Mouse (Mus musculus) hindbrain, embryonic 15.5 days (tissue): ENCODE data around the gene Dusp3. TPM values are rescaled to one million over a fixed set of nuclear protein-coding genes. Genes with fewer than 3 reads are reported as not detected.
A peak's percentile ranks its signal among the peaks of the same experiment; 100 is the strongest.

ENCODE experiments used
- ATAC-seq: fragments of 200-750 bp; cut with Nextera tagmentation; 2 replicates; pipeline ENCODE4 v1.8.0; 2017; ENCODE audit warnings: low read depth, moderate number of reproducible peaks, moderate TSS enrichment; ENCODE audit not compliant: low FRiP score
- H3K27ac ChIP-seq: fragments of 300-500 bp; sonication (generic); replicated peaks from 2 replicates; pipeline ENCODE4 v1.5.1; 2015; ENCODE audit warnings: mild to moderate bottlenecking, inconsistent platforms
- H3K27me3 ChIP-seq: fragments of 300-500 bp; sonication (generic); 2 replicates; pipeline ENCODE4 v1.6.1; 2015; ENCODE audit warnings: control low read depth, inconsistent platforms
- H3K36me3 ChIP-seq: fragments of 300-500 bp; sonication (generic); 2 replicates; pipeline ENCODE4 v1.6.1; 2015; ENCODE audit warnings: control low read depth, inconsistent platforms
- H3K4me1 ChIP-seq: fragments of 300-500 bp; sonication (generic); replicated peaks from 2 replicates; pipeline ENCODE4 v1.6.1; 2015; ENCODE audit warnings: control low read depth, inconsistent platforms
- H3K4me2 ChIP-seq: fragments of 300-500 bp; sonication (generic); 2 replicates; pipeline ENCODE4 v1.6.1; 2015; ENCODE audit warnings: moderate library complexity, mild to moderate bottlenecking, inconsistent platforms
- H3K4me3 ChIP-seq: fragments of 300-500 bp; sonication (generic); 2 replicates; pipeline ENCODE4 v1.5.1; 2015; ENCODE audit warnings: mild to moderate bottlenecking, inconsistent platforms
- H3K9ac ChIP-seq: fragments of 300-500 bp; sonication (generic); 2 replicates; pipeline ENCODE4 v1.6.1; 2015; ENCODE audit warnings: inconsistent platforms
- H3K9me3 ChIP-seq: fragments of 300-500 bp; sonication (generic); 2 replicates; pipeline ENCODE4 v1.6.1; 2016; ENCODE audit warnings: control low read depth, inconsistent platforms
- WGBS: fragments of 180-500 bp; shearing (Covaris S2); methylation state at CpG from one replicate; pipeline ENCODE4 v1.1.7; 2015; 5-methylcytosine and 5-hydroxymethylcytosine counted together
- polyA plus RNA-seq: library from polyadenylated mRNA; unstranded; fragments of >200 nt; fragmentation: Nextera tagmentation; extraction: Ambion mirVana; gene quantifications from 2 replicates; pipeline ENCODE4 v1.2.1, GENCODE M21; 2015

Dusp3 gene
- polyA plus RNA-seq, 1 experiment from 2014 or later: 25.9 TPM

- H3K36me3 ChIP-seq: no peaks in the 10 kb centered on the region
- H3K4me3 ChIP-seq: no peak overlapping the region
- H3K9me3 ChIP-seq: no peaks in the 10 kb centered on the region
- no peak for ATAC-seq
- 80% methylated on average over 3 of the region's 3 CpGs for WGBS
- H3K4me2 ChIP-seq: no peak overlapping the region
- peaks cover 4% of the 10 kb centered on the region for H3K4me1 ChIP-seq
- H3K27me3 ChIP-seq: no peaks in the 10 kb centered on the region; the same call in 1 of the 2 replicates
- H3K27ac ChIP-seq: no peak overlapping the region
- no peak overlapping the region for H3K9ac ChIP-seq
These were observed 14.7 kb downstream of the Dusp3 start for GRCm38 (mm10) chr11:101972097-101972496.

GRCm38 (mm10) chr11:101971410-101971809 lies 15.4 kb downstream of the Dusp3 start:
- 49% methylated on average over 3 of the region's 3 CpGs for WGBS

GRCm38 (mm10) chr11:101969835-101970234 lies 17.0 kb downstream of the Dusp3 start:
- no peaks in the 10 kb centered on the region for H3K9me3 ChIP-seq
- ATAC-seq: no peak
- H3K27me3 ChIP-seq: peaks cover 15% of the 10 kb centered on the region
- WGBS: 83% methylated on average over 13 of the region's 13 CpGs
- no peak overlapping the region for H3K9ac ChIP-seq
- no peak overlapping the region for H3K4me3 ChIP-seq
- no peak overlapping the region for H3K4me2 ChIP-seq
- H3K4me1 ChIP-seq: peaks cover 4% of the 10 kb centered on the region
- H3K27ac ChIP-seq: no peak overlapping the region
- no peaks in the 10 kb centered on the region for H3K36me3 ChIP-seq

More at GRCm38 (mm10) chr11:101971410-101971809, 15.4 kb downstream of the Dusp3 start:
- no peaks in the 10 kb centered on the region for H3K36me3 ChIP-seq
- no peak overlapping the region for H3K4me2 ChIP-seq
- no peaks in the 10 kb centered on the region; the same call in 1 of the 2 replicates for H3K27me3 ChIP-seq
- H3K27ac ChIP-seq: no peak overlapping the region
- H3K4me1 ChIP-seq: peaks cover 4% of the 10 kb centered on the region
- H3K9ac ChIP-seq: no peak overlapping the region
- H3K4me3 ChIP-seq: no peak overlapping the region
- no peak for ATAC-seq
- H3K9me3 ChIP-seq: no peaks in the 10 kb centered on the region

GRCm38 (mm10) chr11:101968791-101969190 lies 18.0 kb downstream of the Dusp3 start:
- H3K4me3 ChIP-seq: no peak overlapping the region
- peaks cover 13% of the 10 kb centered on the region for H3K4me1 ChIP-seq
- WGBS: 0% methylated on average over 5 of the region's 5 CpGs

GRCm38 (mm10) chr11:101968311-101968710 lies 18.5 kb downstream of the Dusp3 start:
- Histone ChIP-seq H3K4me1 (peaks cover 18% of the 10 kb centered on the region), H3K4me3 (no peak overlapping the region), H3K4me2 (no peak overlapping the region), H3K36me3 (no peaks in the 10 kb centered on the region), H3K9me3 (no peaks in the 10 kb centered on the region), H3K27me3 (peaks cover 29% of the 10 kb centered on the region), H3K27ac (no peak overlapping the region), H3K9ac (no peak overlapping the region)
- WGBS: 13% methylated on average over 7 of the region's 7 CpGs
- no peak for ATAC-seq

More at GRCm38 (mm10) chr11:101968791-101969190, 18.0 kb downstream of the Dusp3 start:
- Histone ChIP-seq H3K27ac (no peak overlapping the region), H3K4me2 (no peak overlapping the region), H3K36me3 (no peaks in the 10 kb centered on the region), H3K27me3 (peaks cover 25% of the 10 kb centered on the region), H3K9ac (no peak overlapping the region), H3K9me3 (no peaks in the 10 kb centered on the region)
- ATAC-seq: peak; percentile 64; the same call in 1 of the 2 replicates

- no peak within 1 kb of the TSS for H3K4me2 ChIP-seq
- WGBS: 17% methylated on average over 10 of the region's 10 CpGs
- no peaks in the 10 kb centered on the region for H3K9me3 ChIP-seq
- ATAC-seq: 0 out of 2 replicates have a peak, but pooled peaks have one; percentile 13
- H3K9ac ChIP-seq: no peak within 1 kb of the TSS
- H3K4me1 ChIP-seq: peaks cover 26% of the 10 kb centered on the region
- peaks cover 37% of the 10 kb centered on the region for H3K27me3 ChIP-seq
- H3K36me3 ChIP-seq: no peaks in the 10 kb centered on the region
- no peak within 1 kb of the TSS for H3K27ac ChIP-seq
- no peak within 1 kb of the TSS for H3K4me3 ChIP-seq
These were observed 19.7 kb downstream of the Dusp3 start, which contains the start of gene Sost for GRCm38 (mm10) chr11:101966965-101967614. Sost (minus strand) TSS chr11:101967015.

- no peak overlapping the region for H3K9ac ChIP-seq
- WGBS: 11% methylated on average over 2 of the region's 2 CpGs
- H3K4me2 ChIP-seq: no peak overlapping the region
- no peak overlapping the region for H3K4me3 ChIP-seq
- no peaks in the 10 kb centered on the region for H3K9me3 ChIP-seq
- no peaks in the 10 kb centered on the region for H3K36me3 ChIP-seq
- peaks cover 52% of the 10 kb centered on the region for H3K27me3 ChIP-seq
- H3K4me1 ChIP-seq: peaks cover 26% of the 10 kb centered on the region
- no peak overlapping the region for H3K27ac ChIP-seq
- no peak for ATAC-seq
These were observed 21.3 kb downstream of the Dusp3 start for GRCm38 (mm10) chr11:101965553-101965952.

GRCm38 (mm10) chr11:101964647-101965046 lies 22.2 kb downstream of the Dusp3 start:
- ATAC-seq: no peak
- Histone ChIP-seq H3K9me3 (no peaks in the 10 kb centered on the region), H3K9ac (0 out of 2 replicates have a peak overlapping the region, but pooled peaks have one; percentile 48), H3K36me3 (no peaks in the 10 kb centered on the region), H3K27ac (no peak overlapping the region), H3K4me3 (0 out of 2 replicates have a peak overlapping the region, but pooled peaks have one; percentile 59), H3K4me2 (peak overlapping the region; percentile 94; the same call in 1 of the 2 replicates), H3K27me3 (peaks cover 52% of the 10 kb centered on the region), H3K4me1 (peaks cover 26% of the 10 kb centered on the region)
- WGBS: 5% methylated on average over 8 of the region's 8 CpGs

GRCm38 (mm10) chr11:101963473-101964291 lies 23.1 kb downstream of the Dusp3 start:
- WGBS: under 1% methylated on average over 73 of the region's 78 CpGs
- ATAC-seq: peak; percentile 39; the same call in 1 of the 2 replicates
- peak overlapping the region; percentile 94 for H3K4me2 ChIP-seq
- peak overlapping the region; percentile 59 for H3K4me3 ChIP-seq
- H3K27ac ChIP-seq: no peak overlapping the region
- no peaks in the 10 kb centered on the region for H3K36me3 ChIP-seq
- peaks cover 25% of the 10 kb centered on the region for H3K4me1 ChIP-seq
- peaks cover 52% of the 10 kb centered on the region for H3K27me3 ChIP-seq
- H3K9me3 ChIP-seq: no peaks in the 10 kb centered on the region
- H3K9ac ChIP-seq: peak overlapping the region; percentile 48

GRCm38 (mm10) chr11:101963043-101963442 lies 23.8 kb downstream of the Dusp3 start:
- Histone ChIP-seq H3K4me3 (peak overlapping the region; percentile 59), H3K4me2 (peak overlapping the region; percentile 94), H3K9ac (no peak overlapping the region), H3K27me3 (peaks cover 52% of the 10 kb centered on the region), H3K27ac (no peak overlapping the region), H3K36me3 (no peaks in the 10 kb centered on the region), H3K4me1 (peaks cover 22% of the 10 kb centered on the region), H3K9me3 (no peaks in the 10 kb centered on the region)
- WGBS: 4% methylated on average over 11 of the region's 11 CpGs
- no peak for ATAC-seq

GRCm38 (mm10) chr11:101957476-101957875 lies 29.3 kb downstream of the Dusp3 start:
- 53% methylated on average over 5 of the region's 5 CpGs for WGBS
- H3K4me3 ChIP-seq: no peak overlapping the region
- H3K27ac ChIP-seq: no peak overlapping the region
- no peaks in the 10 kb centered on the region for H3K9me3 ChIP-seq
- peaks cover 17% of the 10 kb centered on the region for H3K27me3 ChIP-seq
- no peak for ATAC-seq
- peaks cover 9% of the 10 kb centered on the region; the same call in 1 of the 2 replicates for H3K4me1 ChIP-seq
- no peak overlapping the region for H3K4me2 ChIP-seq
- H3K9ac ChIP-seq: no peak overlapping the region
- H3K36me3 ChIP-seq: no peaks in the 10 kb centered on the region

- no peak for ATAC-seq
- Histone ChIP-seq H3K4me1 (peaks cover 14% of the 10 kb centered on the region; the same call in 1 of the 2 replicates), H3K9me3 (no peaks in the 10 kb centered on the region), H3K27me3 (0 out of 2 replicates have a peak, but pooled peaks cover 6% of the 10 kb centered on the region), H3K9ac (no peak overlapping the region), H3K27ac (no peak overlapping the region), H3K36me3 (no peaks in the 10 kb centered on the region), H3K4me2 (no peak overlapping the region), H3K4me3 (no peak overlapping the region)
- 75% methylated on average over 4 of the region's 4 CpGs for WGBS
These were observed 33.4 kb downstream of the Dusp3 start for GRCm38 (mm10) chr11:101953441-101953840.
